Mouse (Mus musculus): Measurements from ENCODE around the gene Urm1. TPM values are rescaled to one million over a fixed set of nuclear protein-coding genes. Genes with fewer than 3 reads are reported as not detected.

The Urm1 gene
- polyA plus RNA-seq, 1 experiment = 74.8 TPM

DNA sequence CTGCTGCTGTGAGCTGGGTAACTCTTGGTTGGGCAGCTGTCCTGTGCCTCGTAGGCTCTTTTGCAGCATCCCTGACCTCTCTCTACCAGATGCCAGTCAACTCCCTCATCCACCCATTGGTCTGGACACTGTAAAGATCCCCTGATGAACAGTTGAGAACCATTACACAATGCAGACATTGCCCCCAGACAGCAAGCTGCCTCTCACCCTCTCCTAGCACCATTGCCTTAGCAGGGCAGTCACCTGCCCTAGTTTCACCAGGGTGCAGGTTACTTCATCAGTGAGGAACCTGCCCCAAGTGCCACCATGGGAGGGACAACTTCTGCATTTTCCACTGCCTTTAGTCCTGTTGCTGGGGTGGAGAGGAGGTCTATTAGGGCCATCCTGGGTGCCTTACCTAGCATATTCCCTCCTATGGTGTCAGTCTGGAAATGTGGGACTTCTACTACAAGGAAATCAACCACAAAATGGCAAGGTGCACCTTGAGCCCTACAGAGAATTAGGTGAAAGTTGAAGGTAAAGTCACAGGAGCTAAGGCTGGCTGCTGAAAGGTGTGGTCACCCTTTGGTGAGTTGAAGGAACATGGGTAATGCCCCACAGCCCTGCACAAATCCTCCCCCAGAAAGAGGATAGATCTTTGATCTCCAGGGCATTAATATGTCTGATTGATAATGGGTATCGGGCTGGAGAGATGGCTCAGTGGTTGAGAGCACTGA is 26.9 kb upstream of the Urm1 start:
- no peak for TF ChIP-seq GATA1 (IDR thresholded peaks at IDR 0.05; ENCODE audit: borderline replicate concordance, low read length)
- no peak for TF ChIP-seq FLI1 (IDR thresholded peaks at IDR 0.05; ENCODE audit: low read length)
- Histone ChIP-seq H3K27me3 (replicated peaks) (no peaks in the 10 kb centered on the region), H3K4me3 (replicated peaks) (no peak overlapping the region), H3K9me3 (no peaks in the 10 kb centered on the region), H3K4me1 (peaks cover 13% of the 10 kb centered on the region), H3K36me3 (replicated peaks; ENCODE audit: low read length) (peaks cover 71% of the 10 kb centered on the region)

GRCm38 (mm10) chr2:29802075-29802826 is 17.6 kb upstream of the Urm1 start, which contains the start of gene Slc27a4:
Slc27a4 (plus strand) TSS chr2:29802634.
- Histone ChIP-seq H3K27me3 (replicated peaks) (peaks cover 16% of the 10 kb centered on the region), H3K9me3 (no peaks in the 10 kb centered on the region), H3K36me3 (replicated peaks; ENCODE audit: low read length) (peaks cover 35% of the 10 kb centered on the region), H3K4me1 (peaks cover 32% of the 10 kb centered on the region), H3K4me3 (replicated peaks) (peak within 1 kb of the TSS; percentile 98)
- TF ChIP-seq GATA1 (IDR thresholded peaks at IDR 0.05; ENCODE audit: borderline replicate concordance, low read length) = no peak
- TF ChIP-seq FLI1 (IDR thresholded peaks at IDR 0.05; ENCODE audit: low read length) = no peak

- peak overlapping the region; percentile 98 for H3K4me3 ChIP-seq (replicated peaks)
- peaks cover 32% of the 10 kb centered on the region for H3K4me1 ChIP-seq
- peaks cover 16% of the 10 kb centered on the region for H3K27me3 ChIP-seq (replicated peaks)
- no peaks in the 10 kb centered on the region for H3K9me3 ChIP-seq
- peaks cover 39% of the 10 kb centered on the region for H3K36me3 ChIP-seq (replicated peaks; ENCODE audit: low read length)
- no peak for TF ChIP-seq GATA1 (IDR thresholded peaks at IDR 0.05; ENCODE audit: borderline replicate concordance, low read length)
- no peak for TF ChIP-seq FLI1 (IDR thresholded peaks at IDR 0.05; ENCODE audit: low read length)
Measured at GRCm38 (mm10) chr2:29802827-29803201, 17.1 kb upstream of the Urm1 start.

DNA sequence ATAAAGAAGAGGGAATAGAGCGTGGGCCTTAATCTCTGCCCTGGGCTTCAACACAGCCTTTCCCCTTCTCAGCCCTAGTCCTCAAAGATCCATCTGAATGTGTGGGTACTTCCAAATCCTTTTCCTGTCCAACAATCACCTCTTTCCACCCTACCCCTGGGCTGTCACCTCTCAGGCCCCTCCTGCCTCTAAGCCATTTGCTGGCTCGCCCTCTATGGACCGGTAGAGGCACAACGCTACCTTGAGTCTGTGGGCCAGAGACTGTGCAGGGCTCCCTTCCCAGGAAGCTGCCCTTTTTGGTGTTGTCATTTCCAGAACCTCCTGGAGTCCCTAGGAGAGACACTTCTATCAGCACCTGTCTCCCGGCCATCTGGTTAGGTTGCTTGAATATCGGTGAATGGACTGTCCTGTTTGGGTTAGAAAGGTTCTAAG is 16.5 kb upstream of the Urm1 start:
- H3K4me1 ChIP-seq = peaks cover 32% of the 10 kb centered on the region
- no peaks in the 10 kb centered on the region for H3K9me3 ChIP-seq
- H3K4me3 ChIP-seq (replicated peaks) = peak overlapping the region; percentile 98
- peaks cover 45% of the 10 kb centered on the region for H3K36me3 ChIP-seq (replicated peaks; ENCODE audit: low read length)
- peaks cover 16% of the 10 kb centered on the region for H3K27me3 ChIP-seq (replicated peaks)
- TF ChIP-seq GATA1 (IDR thresholded peaks at IDR 0.05; ENCODE audit: borderline replicate concordance, low read length) = no peak
- TF ChIP-seq FLI1 (IDR thresholded peaks at IDR 0.05; ENCODE audit: low read length) = no peak

GRCm38 (mm10) chr2:29815678-29816371 is 4.0 kb upstream of the Urm1 start:
- H3K4me1 ChIP-seq = peaks cover 51% of the 10 kb centered on the region
- TF ChIP-seq GATA1 (IDR thresholded peaks at IDR 0.05; ENCODE audit: borderline replicate concordance, low read length) (no peak), FLI1 (IDR thresholded peaks at IDR 0.05; ENCODE audit: low read length) (no peak)
- H3K4me3 ChIP-seq (replicated peaks) = no peak overlapping the region

GRCm38 (mm10) chr2:29817426-29818232 is 2.2 kb upstream of the Urm1 start:
- no peak for TF ChIP-seq GATA1 (IDR thresholded peaks at IDR 0.05; ENCODE audit: borderline replicate concordance, low read length)
- no peak for TF ChIP-seq FLI1 (IDR thresholded peaks at IDR 0.05; ENCODE audit: low read length)

More at GRCm38 (mm10) chr2:29815678-29816371, 4.0 kb upstream of the Urm1 start:
- H3K27me3 ChIP-seq (replicated peaks) = peaks cover 5% of the 10 kb centered on the region
- no peaks in the 10 kb centered on the region for H3K9me3 ChIP-seq
- peaks cover 60% of the 10 kb centered on the region for H3K36me3 ChIP-seq (replicated peaks; ENCODE audit: low read length)

DNA sequence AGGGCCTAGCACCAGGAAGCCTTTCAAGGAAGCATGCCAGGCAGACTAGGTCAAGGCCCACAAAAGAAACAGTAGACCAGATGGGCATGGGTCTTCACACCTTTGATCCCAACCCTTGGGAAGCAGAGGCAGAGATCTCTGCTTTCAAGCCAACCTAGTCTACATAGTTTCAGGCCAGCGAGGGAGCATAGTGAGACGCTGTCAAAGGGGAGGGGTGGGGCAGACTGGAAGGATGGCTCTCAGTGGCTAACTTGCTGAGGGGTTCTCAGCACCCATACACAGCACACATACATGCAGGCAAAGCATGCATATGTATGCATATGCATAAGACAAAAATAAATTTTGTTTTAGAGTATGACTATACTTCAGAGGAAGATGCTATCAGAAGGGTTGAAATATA is 512 bp upstream of the Urm1 start:
- Histone ChIP-seq H3K4me3 (replicated peaks) (peak overlapping the region; percentile 72), H3K36me3 (replicated peaks; ENCODE audit: low read length) (peaks cover 25% of the 10 kb centered on the region), H3K9me3 (no peaks in the 10 kb centered on the region), H3K27me3 (replicated peaks) (peaks cover 3% of the 10 kb centered on the region), H3K4me1 (peaks cover 60% of the 10 kb centered on the region)
- no peak for TF ChIP-seq GATA1 (IDR thresholded peaks at IDR 0.05; ENCODE audit: borderline replicate concordance, low read length)
- TF ChIP-seq FLI1 (IDR thresholded peaks at IDR 0.05; ENCODE audit: low read length) = no peak

More at GRCm38 (mm10) chr2:29817426-29818232, 2.2 kb upstream of the Urm1 start:
- Histone ChIP-seq H3K9me3 (no peaks in the 10 kb centered on the region), H3K4me1 (peaks cover 63% of the 10 kb centered on the region), H3K36me3 (replicated peaks; ENCODE audit: low read length) (peaks cover 42% of the 10 kb centered on the region), H3K27me3 (replicated peaks) (peaks cover 3% of the 10 kb centered on the region), H3K4me3 (replicated peaks) (peak overlapping the region; percentile 69)

DNA sequence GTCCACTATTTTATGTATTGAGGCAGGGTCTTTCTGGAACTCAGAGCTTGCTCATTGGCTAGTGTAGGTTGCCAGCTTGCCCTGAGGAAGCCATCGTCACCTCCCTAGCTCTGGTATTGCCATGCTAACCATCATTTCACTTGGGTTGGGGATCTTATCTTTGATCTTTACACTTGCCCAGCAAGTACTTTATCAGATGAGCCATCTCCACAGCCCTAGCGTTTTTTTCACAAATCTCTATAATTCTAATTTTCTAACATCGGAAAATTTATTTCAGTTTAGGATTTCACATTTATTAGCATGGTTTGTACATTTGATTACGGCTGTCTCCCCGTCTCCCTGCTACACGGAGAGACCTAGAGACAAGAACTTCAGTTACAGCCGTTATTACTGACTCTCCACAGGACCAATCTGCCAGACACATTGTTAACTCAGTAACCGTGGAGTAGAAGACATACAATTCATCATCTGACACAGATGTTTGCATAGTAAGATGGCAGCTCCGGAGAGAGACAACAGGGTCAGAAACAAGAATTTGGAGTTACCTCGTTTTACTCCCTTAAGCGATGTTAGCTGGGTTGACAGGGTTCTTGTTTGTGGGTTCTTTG is 6.5 kb downstream of the Urm1 start:
- Histone ChIP-seq H3K4me1 (peaks cover 56% of the 10 kb centered on the region), H3K27me3 (replicated peaks) (no peaks in the 10 kb centered on the region), H3K9me3 (no peaks in the 10 kb centered on the region), H3K4me3 (replicated peaks) (peak overlapping the region; percentile 94), H3K36me3 (replicated peaks; ENCODE audit: low read length) (peaks cover 20% of the 10 kb centered on the region)
- no peak for TF ChIP-seq GATA1 (IDR thresholded peaks at IDR 0.05; ENCODE audit: borderline replicate concordance, low read length)
- no peak for TF ChIP-seq FLI1 (IDR thresholded peaks at IDR 0.05; ENCODE audit: low read length)
